Mouse (Mus musculus) lung, postnatal 0 days (tissue): ENCODE measurements at regions not wholly inside any gene's neighbourhood (a gene's known extent, or its start where the extent isn't known, plus 50 kb on each side); places are given as distances from the start of the nearest gene placed in this dataset.

ENCODE experiments used
- CTCF ChIP-seq: IDR thresholded peaks from 2 replicates; pipeline ENCODE4 v1.5.1; 2016; ENCODE audit warnings: antibody characterized with exemption, mild to moderate bottlenecking
- EP300 ChIP-seq: IDR thresholded peaks from 2 replicates; pipeline ENCODE4 v1.6.1; 2016; ENCODE audit warnings: antibody characterized with exemption, mild to moderate bottlenecking, control low read depth

DNA sequence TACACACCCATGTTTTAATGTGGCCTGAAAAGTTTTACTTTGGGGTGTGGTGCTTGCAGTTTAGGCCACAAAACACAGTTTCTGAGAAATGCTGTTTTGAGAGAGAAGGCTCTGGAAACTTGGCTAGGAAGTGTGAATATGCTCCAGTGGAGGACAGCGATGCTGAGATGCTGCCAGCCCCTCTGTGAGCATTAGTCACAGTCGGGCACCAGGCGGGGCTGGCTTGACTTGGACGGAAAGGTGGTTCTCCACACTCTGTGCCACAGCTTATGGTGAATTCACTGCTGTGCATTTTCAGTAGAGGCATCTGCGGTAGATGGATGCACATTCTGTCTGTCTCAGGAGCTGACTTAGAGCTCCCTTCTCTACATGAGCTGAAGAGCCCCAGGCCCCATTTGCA lies 326.0 kb downstream of the 1500009L16Rik start:
- TF ChIP-seq CTCF (no peak), EP300 (no peak)
